Mouse (Mus musculus): ENCODE data around the gene Ltbp2.

DNA sequence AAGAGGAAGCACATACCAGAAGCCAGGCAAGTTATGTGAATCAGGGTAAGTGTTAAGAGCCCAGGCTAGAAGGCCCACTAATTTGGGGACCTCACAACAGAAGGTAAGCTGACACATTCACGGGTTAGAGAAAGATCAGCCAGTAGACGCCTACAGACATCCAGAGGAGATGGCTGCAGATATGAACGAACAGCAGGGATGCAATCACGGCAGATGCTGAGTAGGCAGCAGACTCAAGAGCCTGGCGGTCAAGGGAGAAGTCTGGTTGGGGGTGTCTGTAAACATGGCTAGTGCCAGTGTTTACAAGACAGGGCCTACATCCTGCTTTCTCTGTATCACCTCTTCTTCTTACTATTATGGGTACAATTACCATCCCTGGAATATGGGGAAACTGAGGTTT is 13.1 kb downstream of the Ltbp2 start:
- no peak for TF ChIP-seq CTCF (IDR thresholded peaks at IDR 0.05; ENCODE audit: low read depth)
- no peak for TF ChIP-seq EP300 (optimal IDR thresholded peaks at IDR 0.05)
